Mouse (Mus musculus): ENCODE results near the gene Ift81. TPM values are rescaled to one million over a fixed set of nuclear protein-coding genes. Genes with fewer than 3 reads are reported as not detected.
A peak's percentile ranks its signal among the peaks of the same experiment; 100 is the strongest.

Gene Ift81
- polyA plus RNA-seq, 1 experiment = 29.0 TPM

DNA sequence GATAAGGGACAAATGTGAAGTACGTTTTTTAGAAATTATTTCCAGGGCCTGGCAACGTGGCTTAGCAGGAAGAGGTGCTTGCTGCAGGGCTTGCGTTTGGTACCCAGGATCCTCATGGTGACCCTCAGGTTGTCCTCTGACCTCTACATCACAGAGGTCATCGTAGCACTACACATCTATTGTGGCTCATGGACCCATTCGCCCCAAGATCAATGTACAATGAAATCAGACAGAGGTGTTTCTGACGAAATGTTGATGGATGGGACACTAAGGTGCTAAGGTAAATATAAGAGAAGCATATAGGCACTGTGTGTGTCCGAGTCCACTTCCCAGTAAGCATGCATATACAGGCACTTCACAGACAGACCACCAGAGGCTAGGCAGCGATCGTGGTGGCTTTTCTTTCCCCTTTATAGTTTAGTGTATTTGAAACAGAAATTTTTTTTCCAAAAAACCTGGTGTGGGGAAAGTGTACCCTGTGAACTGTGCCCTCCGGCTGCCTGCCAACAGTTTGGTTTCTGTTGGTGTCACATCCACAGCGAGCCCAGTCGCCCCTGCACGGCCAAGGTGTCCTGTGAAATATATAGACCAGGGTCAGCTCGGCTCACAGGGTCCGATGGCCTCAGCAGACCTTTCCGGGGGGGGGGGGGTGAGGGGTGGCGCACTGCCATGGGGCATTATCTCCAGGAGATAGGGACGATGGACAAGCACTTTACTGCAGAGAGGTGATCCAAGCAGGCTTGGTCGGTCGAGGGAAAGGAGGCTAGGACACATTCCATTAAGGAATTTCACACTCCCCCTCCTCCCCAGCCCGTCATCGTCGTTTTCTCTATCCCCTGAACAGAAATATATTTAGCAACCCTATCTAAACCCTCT is 93.8 kb downstream of the Ift81 start:
- no peak for DNase-seq (ENCODE audit: extremely low spot score in 1 of 2, low spot score in 1 of 2)

DNA sequence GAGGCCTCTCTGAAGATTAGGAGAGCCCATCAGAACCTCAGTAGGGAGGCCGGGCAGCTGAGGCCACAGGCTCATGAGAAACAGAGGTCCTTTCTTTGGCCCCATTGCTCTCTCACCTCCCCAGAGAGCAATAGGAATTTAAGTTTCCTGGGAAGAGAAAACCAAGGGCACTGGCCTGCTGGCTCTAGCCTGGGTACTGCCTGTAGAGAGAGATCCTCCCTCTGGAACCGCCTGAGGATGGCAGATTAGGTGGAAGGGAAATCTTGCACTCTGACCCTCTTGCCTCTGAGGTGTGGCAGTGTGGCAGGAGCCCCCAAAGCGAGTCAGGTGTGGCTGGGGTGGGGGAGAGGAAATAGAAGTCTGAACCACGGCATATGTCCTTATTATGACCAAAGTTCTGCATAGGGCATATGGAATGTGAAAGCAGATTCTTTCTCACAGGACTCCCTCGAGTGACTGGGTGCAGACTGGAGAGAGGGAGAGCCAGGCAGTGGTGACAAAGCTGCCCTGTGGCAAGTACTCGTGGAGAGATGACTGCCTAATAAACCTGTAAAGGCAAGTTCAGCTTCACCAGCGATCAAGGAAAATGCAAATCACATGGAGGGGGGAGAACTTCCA is 95.2 kb downstream of the Ift81 start:
- no peak for DNase-seq (ENCODE audit: extremely low spot score in 1 of 2, low spot score in 1 of 2)

DNA sequence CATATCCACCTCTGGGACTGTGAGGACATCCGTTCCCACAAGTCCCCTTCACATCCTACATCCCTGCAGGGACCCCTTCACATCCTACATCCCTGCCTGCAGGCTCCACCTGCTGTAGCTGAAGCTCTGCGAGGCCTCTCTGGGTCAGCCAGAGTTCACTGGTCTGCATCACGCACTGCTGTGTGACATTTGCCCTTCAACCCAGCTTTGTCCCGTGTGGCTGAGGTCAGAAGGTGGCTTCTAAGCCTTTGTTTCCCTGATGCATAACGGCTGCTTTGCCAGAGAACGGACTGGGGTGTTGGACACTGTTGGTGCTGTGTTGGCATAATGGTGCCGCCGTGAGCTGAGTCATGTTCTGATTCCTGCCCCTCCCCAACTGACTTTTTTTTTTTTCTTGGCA is 96.1 kb downstream of the Ift81 start:
- no peak for DNase-seq (ENCODE audit: extremely low spot score in 1 of 2, low spot score in 1 of 2)

DNA sequence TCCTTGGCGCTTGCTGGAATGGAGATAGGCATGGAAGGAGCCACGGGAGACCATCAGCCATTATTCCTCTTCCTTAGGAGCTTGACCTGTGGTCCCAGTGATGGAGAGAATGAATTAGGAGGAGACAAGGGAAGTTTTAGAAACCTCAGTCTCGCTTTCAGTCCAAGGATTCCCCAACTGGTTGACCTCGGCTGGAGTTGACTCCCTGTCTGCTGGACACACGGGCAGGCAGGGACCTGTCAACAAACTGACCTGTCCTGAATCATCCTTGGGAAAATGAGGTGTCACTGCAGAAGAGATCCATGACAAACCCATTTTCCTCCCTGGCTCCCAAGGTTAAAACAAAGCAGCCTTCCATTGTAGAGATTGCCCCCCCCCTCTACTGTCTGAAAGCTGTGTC is 97.4 kb downstream of the Ift81 start:
- DNase-seq (ENCODE audit: extremely low spot score in 1 of 2, low spot score in 1 of 2) = no peak

DNA sequence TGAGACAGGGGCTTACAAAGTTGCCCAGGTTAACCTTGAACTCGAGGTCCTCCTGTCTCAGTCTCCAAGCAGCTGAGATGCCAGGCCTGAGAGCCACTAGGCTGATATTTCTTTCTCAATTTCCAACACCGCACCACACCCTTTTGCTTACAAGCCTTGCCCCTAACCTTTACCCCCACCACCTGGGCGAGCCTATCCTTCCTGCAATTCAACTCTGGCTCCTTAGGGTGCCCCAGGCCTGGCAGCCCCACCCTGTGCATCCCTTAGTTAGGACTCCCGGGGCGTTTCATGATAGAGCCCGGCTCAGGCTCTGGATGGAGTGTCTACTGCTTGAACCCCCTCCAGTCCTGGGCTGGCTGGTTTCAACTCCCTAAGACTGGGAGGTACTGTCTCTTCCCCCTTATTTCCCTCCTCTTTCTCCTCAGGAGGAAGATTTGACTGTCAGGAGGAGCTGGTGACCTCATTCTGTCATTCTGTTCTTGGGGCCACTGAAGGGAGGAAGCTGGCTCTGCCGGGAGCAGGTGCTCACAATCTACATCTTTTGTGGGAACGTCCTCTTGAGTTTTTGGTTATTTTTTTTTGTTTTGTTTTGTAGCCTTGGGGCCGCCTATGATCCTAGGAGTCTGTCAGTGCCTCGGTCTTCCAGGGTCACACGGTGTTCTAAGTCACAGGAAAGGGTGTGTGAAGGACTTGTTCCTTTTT is 98.1 kb downstream of the Ift81 start:
- DNase-seq (ENCODE audit: extremely low spot score in 1 of 2, low spot score in 1 of 2) = no peak

DNA sequence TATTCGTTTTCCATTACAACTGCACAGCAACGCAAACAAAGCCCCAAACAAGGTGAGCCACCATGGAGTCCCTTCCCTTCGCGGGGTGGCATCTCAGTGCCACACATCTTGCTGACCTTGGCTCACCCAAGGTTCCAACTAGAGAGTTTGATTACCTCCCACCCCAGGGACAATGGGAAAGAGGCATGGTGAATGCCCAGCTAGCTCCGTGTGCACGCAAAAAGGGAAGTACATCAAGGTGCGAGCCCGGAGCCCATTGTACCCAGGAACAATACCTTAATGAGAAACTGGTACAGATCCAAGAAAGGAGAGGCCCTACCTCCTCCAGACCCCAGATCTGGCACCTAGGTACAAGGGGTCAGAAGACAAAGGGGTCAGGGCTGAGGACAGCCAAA is 100.2 kb downstream of the Ift81 start:
- DNase-seq (ENCODE audit: extremely low spot score in 1 of 2, low spot score in 1 of 2) = no peak

DNA sequence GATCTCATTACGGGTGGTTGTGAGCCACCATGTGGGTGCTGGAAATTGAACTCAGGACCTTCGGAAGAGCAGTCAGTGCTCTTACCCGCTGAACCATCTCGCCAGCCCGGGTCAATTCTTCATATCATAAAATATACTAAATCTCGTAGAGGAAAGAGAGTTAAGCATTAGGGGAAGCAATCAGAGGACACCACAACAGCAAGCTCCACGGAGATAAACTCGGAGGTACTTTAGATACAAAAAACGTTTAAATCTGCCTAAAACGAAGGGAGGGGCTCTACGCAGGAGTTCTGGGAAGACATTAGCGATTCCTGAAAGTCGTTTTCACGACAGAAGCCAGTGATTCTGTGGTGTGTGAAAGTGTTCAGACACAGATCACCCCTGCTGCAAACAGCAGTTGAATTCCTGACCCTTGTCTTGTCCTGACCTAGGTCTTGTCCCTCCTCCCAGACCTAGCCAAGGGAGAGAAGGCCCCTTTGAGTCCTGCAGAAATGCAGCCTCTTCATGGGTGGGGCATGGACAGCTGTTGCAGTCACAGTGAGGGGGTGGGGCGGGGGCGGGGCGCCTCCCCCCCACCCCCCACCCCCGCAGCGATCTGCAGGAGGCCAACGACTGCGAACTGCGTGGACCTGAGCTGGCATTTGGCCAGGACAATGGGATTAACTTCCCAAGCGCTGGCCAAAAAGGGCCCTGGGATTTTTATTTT is 100.7 kb downstream of the Ift81 start:
- DNase-seq (ENCODE audit: extremely low spot score in 1 of 2, low spot score in 1 of 2) = no peak

DNA sequence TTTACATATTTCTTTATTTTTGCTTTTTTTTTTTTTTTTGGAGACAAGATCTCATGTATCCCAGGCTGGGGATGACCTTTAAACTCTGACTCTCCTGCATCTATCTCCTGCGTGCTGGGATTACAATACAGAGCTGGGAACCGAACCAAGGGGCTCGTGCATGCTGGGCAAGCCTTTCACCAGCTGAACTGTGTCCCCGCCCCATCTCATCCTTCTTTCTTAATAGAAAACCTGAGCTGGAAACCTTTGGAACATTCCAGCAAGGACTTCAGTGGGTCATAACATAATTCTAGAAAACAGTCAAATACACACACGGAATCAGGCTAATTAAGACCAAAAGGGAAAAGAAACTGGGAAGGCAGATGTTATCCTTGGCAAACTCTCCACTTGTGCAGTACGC is 102.3 kb downstream of the Ift81 start:
- no peak for DNase-seq (ENCODE audit: extremely low spot score in 1 of 2, low spot score in 1 of 2)

DNA sequence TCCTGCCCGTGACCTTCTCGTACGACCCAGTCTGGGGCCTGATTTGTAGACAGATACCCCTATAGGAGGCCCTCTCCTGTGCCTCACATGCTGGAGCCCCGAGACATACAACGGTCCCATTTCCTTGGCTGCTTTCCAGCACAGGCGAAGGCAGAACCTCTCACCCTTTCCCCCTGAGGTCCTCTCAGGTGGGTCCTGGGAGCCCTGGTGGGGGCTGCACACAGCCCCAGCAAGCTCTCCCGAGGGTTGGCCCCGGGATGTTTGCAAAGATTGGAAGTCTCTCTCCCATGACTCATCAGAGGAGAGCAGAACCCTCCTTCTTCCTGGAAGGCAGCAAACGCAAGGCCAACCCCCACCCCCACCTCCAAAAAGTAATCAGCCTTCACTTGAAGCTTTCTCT is 102.9 kb downstream of the Ift81 start:
- no peak for DNase-seq (ENCODE audit: extremely low spot score in 1 of 2, low spot score in 1 of 2)

DNA sequence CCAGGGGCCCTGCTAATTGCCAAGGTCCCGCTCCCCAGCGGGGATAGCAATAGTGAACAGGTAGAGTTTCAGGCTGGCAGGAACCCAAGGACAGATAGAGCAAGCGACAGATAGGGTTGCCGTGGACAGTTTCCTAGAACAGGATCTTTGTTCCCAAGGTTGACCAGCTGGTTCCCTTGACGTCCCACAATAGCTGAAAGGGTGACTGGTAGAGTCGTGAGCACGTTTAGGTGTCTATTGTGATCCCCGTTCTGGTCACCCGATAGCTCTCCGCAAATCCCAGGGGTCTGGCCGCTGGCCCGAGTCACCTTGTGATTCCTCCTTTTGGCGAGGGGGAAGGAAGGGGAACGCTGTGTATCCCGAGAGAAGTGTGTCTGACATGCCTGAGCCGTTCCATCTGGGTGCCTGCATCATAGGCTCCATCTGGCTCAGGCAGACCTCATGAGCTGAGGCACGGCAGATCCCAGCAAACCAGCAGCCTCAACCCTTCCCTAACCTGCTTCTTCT is 103.6 kb downstream of the Ift81 start:
- DNase-seq (ENCODE audit: extremely low spot score in 1 of 2, low spot score in 1 of 2) = no peak

DNA sequence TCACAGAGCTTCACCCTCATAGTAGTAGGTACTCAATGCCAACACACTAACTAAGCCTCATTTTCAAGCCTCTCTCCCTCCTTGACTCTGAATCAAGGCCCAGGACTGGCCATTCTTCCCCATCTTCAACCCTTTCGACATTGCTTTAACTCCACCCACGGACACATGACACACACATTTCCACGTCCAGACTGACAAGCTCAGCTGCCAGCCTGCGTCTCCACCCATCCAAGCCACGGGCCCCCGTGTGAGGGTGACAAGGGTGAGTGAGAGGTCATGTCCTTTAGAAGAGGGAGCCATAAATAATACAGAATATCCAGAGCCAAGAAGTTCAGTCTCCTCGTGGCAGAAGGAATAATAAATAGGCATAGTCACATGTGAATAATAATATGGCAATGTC is 104.7 kb downstream of the Ift81 start:
- DNase-seq (ENCODE audit: extremely low spot score in 1 of 2, low spot score in 1 of 2) = no peak

DNA sequence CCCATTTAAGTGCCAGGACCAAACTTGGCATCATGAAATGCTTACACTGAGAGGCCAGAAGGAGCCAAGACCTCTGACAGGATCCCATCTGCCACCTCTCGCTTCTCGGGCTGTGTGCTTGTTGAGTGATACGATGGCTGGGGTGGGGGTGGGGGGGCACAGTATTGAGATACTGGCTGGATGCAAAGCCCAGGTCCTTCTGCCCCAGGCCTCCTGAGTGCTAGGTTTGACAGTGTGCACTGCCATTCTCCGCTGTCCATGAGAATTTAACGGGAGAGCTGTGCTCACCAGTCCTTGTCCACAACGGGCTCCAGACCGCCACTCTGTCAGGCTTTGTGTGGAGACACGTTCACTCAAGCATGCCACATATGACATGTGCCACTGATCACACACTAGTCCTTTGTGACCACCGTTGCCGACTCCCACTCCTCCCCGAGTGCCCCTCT is 105.4 kb downstream of the Ift81 start:
- no peak for DNase-seq (ENCODE audit: extremely low spot score in 1 of 2, low spot score in 1 of 2)

DNA sequence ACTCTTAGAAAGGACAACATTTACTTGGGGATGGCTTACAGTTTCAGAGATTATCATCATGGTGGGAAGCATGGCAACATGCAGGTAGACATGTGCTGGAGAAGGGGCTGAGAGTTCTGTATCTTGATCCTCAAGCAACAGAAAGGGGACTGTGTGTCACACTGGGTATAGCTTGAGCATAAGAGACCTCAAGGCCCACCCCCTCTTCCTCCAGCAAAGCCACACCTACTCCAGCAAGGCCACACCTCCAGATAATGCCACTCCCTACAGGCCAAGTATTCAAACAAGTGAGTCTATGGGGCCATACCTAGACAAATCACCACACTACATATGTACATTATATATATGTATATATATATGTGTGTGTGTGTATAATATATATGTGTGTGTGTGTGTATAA is 106.9 kb downstream of the Ift81 start:
- DNase-seq (ENCODE audit: extremely low spot score in 1 of 2, low spot score in 1 of 2) = no peak

DNA sequence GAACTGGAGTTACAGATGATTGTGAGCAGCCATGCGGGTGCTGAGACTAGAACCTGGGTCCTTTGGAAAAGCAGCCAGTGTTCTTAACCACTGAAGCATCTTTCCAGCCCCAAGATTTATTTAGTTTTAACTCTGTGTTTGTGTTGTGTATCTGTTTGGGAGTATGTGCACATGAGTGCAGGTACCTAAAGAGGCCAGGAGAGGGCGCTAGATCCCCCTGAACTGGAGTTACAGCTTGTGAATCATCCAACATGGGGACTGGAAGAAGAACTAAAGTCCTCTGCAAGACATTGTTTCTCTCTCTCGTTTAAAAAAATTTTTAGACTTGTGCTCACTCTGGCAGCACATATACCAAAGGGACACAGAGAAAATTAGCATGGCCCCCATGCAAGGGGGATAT is 107.9 kb downstream of the Ift81 start:
- DNase-seq (ENCODE audit: extremely low spot score in 1 of 2, low spot score in 1 of 2) = no peak

DNA sequence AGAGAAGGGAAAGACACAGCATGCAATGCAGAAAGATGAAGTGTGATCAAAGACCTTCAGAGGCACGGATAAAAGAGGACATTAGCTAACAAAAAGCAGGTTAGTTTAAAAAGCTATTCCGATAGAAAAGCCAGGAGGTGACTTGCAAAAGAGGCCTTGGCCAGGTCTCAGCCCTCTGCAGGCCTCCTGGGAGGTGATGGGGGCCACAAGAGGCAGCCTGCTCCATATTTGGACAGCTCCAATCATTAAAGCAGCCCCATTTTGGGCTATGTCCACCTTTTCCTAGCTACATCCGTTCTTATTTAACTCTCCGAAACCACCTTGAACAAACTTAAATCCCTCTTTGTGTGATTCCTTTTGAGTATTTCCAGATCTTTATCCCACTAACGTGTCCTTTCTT is 108.8 kb downstream of the Ift81 start:
- no peak for DNase-seq (ENCODE audit: extremely low spot score in 1 of 2, low spot score in 1 of 2)

DNA sequence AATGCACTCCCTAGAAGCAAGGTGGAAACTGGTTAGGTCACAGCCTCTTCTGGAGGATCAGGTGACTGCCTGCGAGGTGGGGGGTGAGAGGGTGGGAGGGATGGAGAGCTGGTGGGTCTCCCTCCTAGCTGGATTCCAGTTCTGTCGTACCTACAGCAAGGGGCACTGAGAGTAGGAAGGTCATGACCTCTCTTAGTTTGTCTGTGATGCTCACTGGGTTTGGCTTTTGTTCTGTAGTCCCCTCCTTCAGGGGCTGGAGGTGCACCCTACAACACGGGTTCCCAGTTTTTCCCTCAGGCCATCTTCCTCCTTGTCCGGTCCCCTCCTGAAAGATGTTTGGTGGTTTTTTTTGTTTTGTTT is 110.6 kb downstream of the Ift81 start:
- DNase-seq (ENCODE audit: extremely low spot score in 1 of 2, low spot score in 1 of 2) = no peak

DNA sequence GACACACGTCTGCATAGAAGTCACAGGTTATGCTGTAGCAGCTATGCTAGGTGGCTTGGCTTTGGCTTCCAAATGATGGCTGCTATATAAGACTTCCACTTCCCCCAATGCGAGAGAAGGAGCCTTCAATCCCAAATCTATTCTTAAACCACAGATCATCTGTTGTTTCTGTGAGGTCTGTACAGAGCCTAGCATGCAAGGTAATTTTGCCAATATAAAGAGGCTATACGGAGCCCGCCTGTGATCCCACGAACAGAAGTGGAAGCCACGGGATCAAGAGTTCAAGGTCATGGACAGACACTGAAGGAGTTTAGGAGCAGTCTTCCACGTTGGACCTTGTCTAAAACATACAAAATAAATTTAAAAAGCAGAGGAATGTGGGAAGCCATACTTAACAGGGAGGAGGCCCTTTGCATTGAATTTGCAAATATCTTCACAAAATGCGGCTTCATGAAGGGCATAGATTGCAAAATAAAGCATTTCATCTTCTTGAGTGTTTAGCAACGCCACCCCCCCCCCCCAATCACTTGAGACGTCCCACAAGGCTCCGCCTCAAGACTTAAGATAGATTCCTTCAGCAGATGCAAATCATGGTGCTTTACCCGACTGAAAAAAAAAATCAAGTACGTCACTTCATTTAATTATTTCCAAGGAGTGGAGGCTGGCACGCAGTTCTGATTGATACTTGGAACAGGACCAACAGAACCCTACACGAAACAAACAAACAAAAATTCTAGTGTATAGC is 111.1 kb downstream of the Ift81 start:
- no peak for DNase-seq (ENCODE audit: extremely low spot score in 1 of 2, low spot score in 1 of 2)

DNA sequence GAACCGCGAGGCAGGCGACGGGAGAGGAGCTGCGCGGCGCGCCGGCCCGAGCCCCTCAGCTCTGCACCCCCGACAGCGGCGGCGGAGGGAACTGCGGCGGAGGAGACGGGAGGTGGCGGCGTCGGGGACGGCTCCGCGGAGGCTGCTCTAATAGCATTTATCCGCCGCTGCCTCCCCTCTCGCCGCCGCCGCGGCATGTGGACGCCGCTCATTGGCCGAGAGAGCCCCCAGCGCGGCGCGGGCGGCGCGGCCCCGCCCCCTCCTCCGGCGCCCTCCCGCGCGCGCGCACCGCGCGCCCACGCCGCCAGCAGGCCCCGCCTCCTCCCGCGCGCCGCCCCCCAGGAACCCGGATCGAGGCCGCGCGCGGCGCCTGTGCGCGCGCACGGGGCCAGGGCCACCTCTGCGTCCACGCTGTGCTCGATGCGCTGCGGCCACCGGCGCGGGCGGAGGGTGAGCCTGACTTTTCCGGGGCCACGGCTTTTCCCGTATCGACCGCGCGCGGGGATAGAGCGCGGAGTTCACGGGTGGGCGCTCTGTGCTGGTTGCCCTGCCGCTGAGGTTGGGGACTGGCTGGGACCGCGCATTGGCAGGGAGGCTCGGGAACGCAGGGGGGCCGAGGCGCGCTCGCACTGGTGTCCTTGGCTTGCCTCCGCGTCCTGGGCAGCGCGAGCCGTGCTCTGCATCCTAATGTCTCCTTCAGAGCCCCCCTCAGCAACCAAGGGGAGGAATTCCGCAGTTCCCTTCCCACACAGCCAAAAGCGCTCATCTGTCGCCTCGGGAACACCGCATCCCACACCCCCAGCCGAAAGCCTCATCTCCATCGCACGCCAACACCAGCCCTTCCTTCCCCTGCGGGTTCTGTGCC is 112.0 kb downstream of the Ift81 start, which contains the start of gene Atp2a2:
Gene Atp2a2 (minus strand): TSS at position 149 of the 865 bp plus-strand sequence.
- DNase-seq (ENCODE audit: extremely low spot score in 1 of 2, low spot score in 1 of 2) = peak; percentile 85 to 91
